Comparison of ENCODE assay signal across 22 mouse cellular contexts in the genomic region with DNA sequence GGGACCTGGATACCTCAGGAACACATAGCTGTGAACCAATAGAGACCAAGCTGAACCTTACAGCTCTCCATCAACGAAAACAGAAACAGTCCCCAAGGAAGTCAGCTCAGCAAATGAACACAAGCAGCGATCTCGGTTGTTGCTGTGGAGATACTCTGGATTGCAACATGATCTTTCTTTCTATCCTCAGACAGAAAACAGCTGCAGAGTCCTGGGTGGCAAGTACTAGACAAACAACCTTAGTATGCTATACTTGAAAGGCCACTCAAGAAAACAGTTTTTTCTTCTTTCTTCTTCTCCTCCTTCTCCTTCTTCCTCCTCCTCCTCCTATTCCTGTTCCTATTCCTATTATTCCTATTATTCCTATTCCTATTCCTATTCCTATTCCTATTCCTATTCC. TPM values are rescaled to one million over a fixed set of nuclear protein-coding genes. Genes with fewer than 3 reads are reported as not detected.
"Had no signal": no experiment of that assay in that cellular context is flagged by ENCODE, and none has a peak within 500 bp of the region (broad histone marks: within the 10 kb centered on the region; RNA-seq: fewer than 3 reads in every experiment).

No protein-coding gene starts in this region.

- H3K4me1 ChIP-seq: intestine, embryonic 15.5 days; limb, embryonic 13.5 days; liver, embryonic 12.5 days; liver, embryonic 15.5 days; megakaryocyte, embryonic 14.5 days; midbrain, embryonic 12.5 days; midbrain, embryonic 15.5 days had no signal

- ATAC-seq: intestine, embryonic 15.5 days; liver, embryonic 12.5 days; midbrain, embryonic 15.5 days had no signal

- H3K27me3 ChIP-seq: intestine, embryonic 15.5 days; limb, embryonic 13.5 days; liver, embryonic 12.5 days; liver, embryonic 15.5 days; megakaryocyte, embryonic 14.5 days; midbrain, embryonic 12.5 days; midbrain, embryonic 15.5 days; neural tube, embryonic 13.5 days had no signal

- H3K4me3 ChIP-seq: intestine, embryonic 15.5 days; limb, embryonic 13.5 days; liver, embryonic 12.5 days; liver, embryonic 15.5 days; megakaryocyte, embryonic 14.5 days; midbrain, embryonic 12.5 days; midbrain, embryonic 15.5 days; neural tube, embryonic 13.5 days had no signal

- H3K9me3 ChIP-seq: intestine, embryonic 15.5 days; limb, embryonic 13.5 days; liver, embryonic 12.5 days; liver, embryonic 15.5 days; megakaryocyte, embryonic 14.5 days; midbrain, embryonic 12.5 days; midbrain, embryonic 15.5 days; neural tube, embryonic 13.5 days had no signal

- H3K36me3 ChIP-seq: intestine, embryonic 15.5 days; limb, embryonic 13.5 days; liver, embryonic 12.5 days; liver, embryonic 15.5 days; midbrain, embryonic 12.5 days; midbrain, embryonic 15.5 days; neural tube, embryonic 13.5 days had no signal

- H3K27ac ChIP-seq: intestine, embryonic 15.5 days; limb, embryonic 13.5 days; liver, embryonic 12.5 days; liver, embryonic 15.5 days; midbrain, embryonic 12.5 days; midbrain, embryonic 15.5 days; neural tube, embryonic 13.5 days had no signal

- DNase-seq: kidney, adult 11 months; kidney, adult 8-10 months; kidney, postnatal 10 days; kidney, postnatal 4 days; left cerebral cortex, postnatal 4 days; liver; lung, postnatal 14 days; retina, postnatal 1 day; right cerebral cortex, postnatal 25 days; spleen, adult 18-20 months; thymus, adult 18-20 months; thymus, postnatal 36 days had no signal

- H3K9ac ChIP-seq: intestine, embryonic 15.5 days; limb, embryonic 13.5 days; liver, embryonic 12.5 days; liver, embryonic 15.5 days; midbrain, embryonic 12.5 days; midbrain, embryonic 15.5 days; neural tube, embryonic 13.5 days had no signal

- H3K4me2 ChIP-seq: intestine, embryonic 15.5 days; limb, embryonic 13.5 days; liver, embryonic 12.5 days; liver, embryonic 15.5 days; midbrain, embryonic 12.5 days; midbrain, embryonic 15.5 days; neural tube, embryonic 13.5 days had no signal

RNA-seq across cellular contexts. Expression of a gene that starts 37.9 kb away (rescaled TPM):
- polyA plus RNA-seq: intestine, embryonic 15.5 days; limb, embryonic 13.5 days; liver, embryonic 12.5 days; liver, embryonic 15.5 days; midbrain, embryonic 12.5 days; testis, adult 2 months; urinary bladder, adult 2 months had no signal
